Mouse (Mus musculus) heart, postnatal 0 days (tissue): Measurements from ENCODE around the gene Slc25a22. TPM values are rescaled to one million over a fixed set of nuclear protein-coding genes. Genes with fewer than 3 reads are reported as not detected.

ENCODE experiments used
- ATAC-seq: fragments of 200-750 bp; cut with Nextera tagmentation; 2 replicates; pipeline ENCODE4 v1.8.0; 2017; ENCODE audit warnings: low read depth, moderate number of reproducible peaks, moderate library complexity; ENCODE audit not compliant: insufficient read depth
- DNase-seq: peaks from one replicate; pipeline ENCODE4 v3.0.0-alpha.2; 2016; ENCODE audit warnings: low spot score
- H3K27ac ChIP-seq: fragments of 300-500 bp; sonication (generic); 2 replicates; pipeline ENCODE4 v1.5.1; 2014; ENCODE audit warnings: low read depth, mild to moderate bottlenecking
- H3K27me3 ChIP-seq: fragments of 300-500 bp; sonication (generic); 2 replicates; pipeline ENCODE4 v1.6.1; 2014; ENCODE audit warnings: low read length, mixed read lengths; ENCODE audit not compliant: control insufficient read depth, insufficient read depth
- H3K36me3 ChIP-seq: fragments of 300-500 bp; sonication (generic); replicated peaks from 2 replicates; pipeline ENCODE4 v1.6.1; 2014; ENCODE audit warnings: low read length, mixed read lengths; ENCODE audit not compliant: control insufficient read depth, insufficient read depth
- H3K4me1 ChIP-seq: fragments of 300-500 bp; sonication (generic); 2 replicates; pipeline ENCODE4 v1.6.1; 2014; ENCODE audit warnings: antibody characterized with exemption; ENCODE audit not compliant: control insufficient read depth, insufficient read depth
- H3K4me2 ChIP-seq: fragments of 300-500 bp; sonication (generic); 2 replicates; pipeline ENCODE4 v1.6.1; 2014; ENCODE audit warnings: low read depth, mild to moderate bottlenecking, low read length, moderate library complexity
- H3K4me3 ChIP-seq: fragments of 300-500 bp; sonication (generic); 2 replicates; pipeline ENCODE4 v1.5.1; 2014; ENCODE audit warnings: low read depth, low read length
- H3K9ac ChIP-seq: fragments of 300-500 bp; sonication (generic); replicated peaks from 2 replicates; pipeline ENCODE4 v1.6.1; 2014; ENCODE audit warnings: low read depth, low read length, mixed read lengths
- H3K9me3 ChIP-seq: fragments of 300-500 bp; sonication (generic); replicated peaks from 2 replicates; pipeline ENCODE4 v1.6.1; 2016; ENCODE audit warnings: low read length; ENCODE audit not compliant: control insufficient read depth
- CTCF ChIP-seq: IDR thresholded peaks from 2 replicates; pipeline ENCODE4 v1.5.1; 2016; ENCODE audit warnings: antibody characterized with exemption, control low read depth, low read depth
- EP300 ChIP-seq: IDR thresholded peaks from 2 replicates; pipeline ENCODE4 v1.6.1; 2016; ENCODE audit warnings: antibody characterized with exemption, low read depth
- WGBS: fragments of 180-500 bp; shearing (Covaris S2); extraction: QIAGEN DNeasy Blood & Tissue Kit; methylation state at CpG from one replicate; pipeline ENCODE4 v1.1.7; 2014; 5-methylcytosine and 5-hydroxymethylcytosine counted together
- polyA plus RNA-seq: library from polyadenylated mRNA; unstranded; fragments of >200 nt; fragmentation: Nextera tagmentation; extraction: Ambion mirVana; gene quantifications from 2 replicates; pipeline ENCODE4 v1.2.1, GENCODE M21; 2015
- total RNA-seq: library from RNA; depleted of rRNA; stranded (reverse); fragments of >200 nt; gene quantifications from 2 replicates; pipeline ENCODE4 v1.2.3, GENCODE M21; 2014; ENCODE audit warnings: low replicate concordance

Gene Slc25a22
- total and polyA plus RNA-seq, 2 experiments from 2014 or later: 13.1 to 17.7 TPM

DNA sequence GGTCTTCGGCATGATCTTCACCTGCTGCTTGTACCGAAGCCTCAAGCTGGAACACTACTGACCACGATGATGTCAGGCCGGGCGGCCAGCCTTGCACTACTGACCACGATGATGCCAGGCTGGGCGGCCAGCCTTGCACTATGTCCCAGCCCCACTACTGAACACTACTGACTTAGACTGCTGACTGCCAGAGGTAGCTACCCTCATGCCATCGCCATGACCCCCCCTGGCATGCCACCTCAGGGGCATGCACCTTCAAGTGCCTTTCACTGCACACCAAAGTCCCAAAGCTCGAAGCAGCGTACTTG is 32.9 kb upstream of the Slc25a22 start:
- no peaks in the 10 kb centered on the region for H3K9me3 ChIP-seq
- 91% methylated on average over 10 of the region's 10 CpGs for WGBS
- H3K4me3 ChIP-seq: no peak overlapping the region
- TF ChIP-seq CTCF: no peak
- no peak for TF ChIP-seq EP300
- DNase-seq (no peak), ATAC-seq (no peak)
- peaks cover 32% of the 10 kb centered on the region for H3K36me3 ChIP-seq
- no peaks in the 10 kb centered on the region for H3K27me3 ChIP-seq
- H3K27ac ChIP-seq: peak overlapping the region; percentile 97; the same call in 1 of the 2 replicates
- H3K4me2 ChIP-seq: no peak overlapping the region
- H3K9ac ChIP-seq: no peak overlapping the region
- H3K4me1 ChIP-seq: peaks cover 33% of the 10 kb centered on the region

- Histone ChIP-seq H3K4me2 (no peak overlapping the region), H3K36me3 (peaks cover 32% of the 10 kb centered on the region), H3K27me3 (no peaks in the 10 kb centered on the region), H3K27ac (peak overlapping the region; percentile 97), H3K9me3 (no peaks in the 10 kb centered on the region), H3K4me1 (peaks cover 32% of the 10 kb centered on the region), H3K4me3 (no peak overlapping the region), H3K9ac (no peak overlapping the region)
- no peak for TF ChIP-seq EP300
- no peak for TF ChIP-seq CTCF
- 76% methylated on average over 18 of the region's 18 CpGs for WGBS
- ATAC-seq (no peak), DNase-seq (no peak)
Measured at GRCm38 (mm10) chr7:141469901-141470636, 32.4 kb upstream of the Slc25a22 start.

DNA sequence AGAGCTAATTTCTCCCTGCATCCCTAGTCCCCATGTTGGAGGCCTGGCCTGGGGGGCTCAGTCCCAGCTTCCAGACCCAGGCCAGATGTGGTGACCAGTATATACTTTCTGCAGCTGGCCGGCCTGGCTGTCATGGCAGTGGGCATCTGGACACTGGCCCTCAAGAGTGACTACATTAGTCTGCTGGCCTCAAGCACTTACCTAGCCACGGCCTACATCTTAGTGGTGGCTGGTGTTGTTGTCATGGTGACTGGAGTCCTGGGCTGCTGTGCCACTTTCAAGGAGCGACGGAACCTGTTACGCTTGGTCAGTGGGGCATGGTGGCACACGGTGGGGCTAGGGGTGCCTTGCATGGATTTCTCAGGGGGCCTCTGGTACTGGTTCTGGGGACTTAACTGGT is 31.7 kb upstream of the Slc25a22 start:
- Histone ChIP-seq H3K27me3 (peaks cover 4% of the 10 kb centered on the region; the same call in 1 of the 2 replicates), H3K36me3 (peaks cover 32% of the 10 kb centered on the region), H3K4me2 (peak overlapping the region; percentile 66), H3K27ac (peak overlapping the region; percentile 97), H3K9me3 (no peaks in the 10 kb centered on the region), H3K9ac (peak overlapping the region; percentile 71; the same call in 1 of the 2 replicates), H3K4me1 (peaks cover 30% of the 10 kb centered on the region), H3K4me3 (peak overlapping the region; percentile 63; the same call in 1 of the 2 replicates)
- 73% methylated on average over 6 of the region's 6 CpGs for WGBS
- TF ChIP-seq EP300: no peak
- no peak for TF ChIP-seq CTCF
- no peak for ATAC-seq
- no peak for DNase-seq

- ATAC-seq (peak; percentile 70), DNase-seq (peak; percentile 93)
- peak; percentile 56 for TF ChIP-seq CTCF
- TF ChIP-seq EP300: no peak
- 0% methylated on average over 8 of the region's 8 CpGs for WGBS
- Histone ChIP-seq H3K27me3 (peaks cover 11% of the 10 kb centered on the region; the same call in 1 of the 2 replicates), H3K27ac (peak overlapping the region; percentile 97), H3K4me1 (peaks cover 23% of the 10 kb centered on the region), H3K4me3 (peak overlapping the region; percentile 63), H3K4me2 (peak overlapping the region; percentile 66), H3K9ac (peak overlapping the region; percentile 71), H3K9me3 (no peaks in the 10 kb centered on the region), H3K36me3 (peaks cover 32% of the 10 kb centered on the region)
Measured at GRCm38 (mm10) chr7:141468522-141469211, 31.0 kb upstream of the Slc25a22 start.

- H3K4me2 ChIP-seq: peak overlapping the region; percentile 66
- H3K4me1 ChIP-seq: peaks cover 23% of the 10 kb centered on the region
- peaks cover 16% of the 10 kb centered on the region; the same call in 1 of the 2 replicates for H3K27me3 ChIP-seq
- peaks cover 32% of the 10 kb centered on the region for H3K36me3 ChIP-seq
- peak overlapping the region; percentile 63 for H3K4me3 ChIP-seq
- DNase-seq (no peak), ATAC-seq (peak; percentile 24)
- peak overlapping the region; percentile 97 for H3K27ac ChIP-seq
- no peak for TF ChIP-seq CTCF
- TF ChIP-seq EP300: no peak
- no peaks in the 10 kb centered on the region for H3K9me3 ChIP-seq
- peak overlapping the region; percentile 71 for H3K9ac ChIP-seq
- 10% methylated on average over 5 of the region's 5 CpGs for WGBS
Measured at GRCm38 (mm10) chr7:141468164-141468521, 30.5 kb upstream of the Slc25a22 start.
